In the genomic region with DNA sequence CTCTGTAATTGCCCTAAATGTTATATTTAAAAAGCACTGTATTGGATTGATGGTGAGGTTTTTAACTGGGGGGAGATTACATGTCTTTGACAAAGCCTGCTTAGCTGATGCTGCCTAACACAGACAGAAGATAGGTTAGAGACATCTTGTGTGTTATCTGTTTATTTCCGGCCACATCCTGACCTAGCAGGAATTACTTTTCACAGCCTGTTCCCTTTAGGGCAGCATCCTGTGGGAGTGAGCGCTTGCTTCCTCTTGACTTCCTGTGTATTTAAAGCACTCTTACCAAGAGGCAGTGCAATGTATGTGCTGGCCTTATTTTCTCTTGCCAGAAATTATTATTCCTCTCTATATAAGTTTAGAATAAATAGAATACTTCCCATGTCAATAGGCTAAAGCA, we compare ENCODE assay signal across 16 mouse cellular contexts.
DNase-seq lines count a peak whose midpoint lies in the region; ATAC-seq lines count a peak whose summit lies in the region.
"Had no signal": no experiment of that assay in that cellular context is flagged by ENCODE, and none has a peak within 500 bp of the region (broad histone marks: within the 10 kb centered on the region; RNA-seq: fewer than 3 reads in every experiment).

No protein-coding gene starts in this region.

- H3K4me2 ChIP-seq in kidney, embryonic 14.5 days (replicated peaks; ENCODE audit: low read depth, low read length), result no peak overlapping the region
- H3K4me2 ChIP-seq: embryonic facial prominence, embryonic 13.5 days; hindbrain, embryonic 14.5 days; liver, embryonic 13.5 days had no signal

- H3K4me3 ChIP-seq in kidney, embryonic 14.5 days (ENCODE audit: low read length), result no peak overlapping the region
- no peak overlapping the region for H3K4me3 ChIP-seq in midbrain, embryonic 10.5 days
- H3K4me3 ChIP-seq: embryonic facial prominence, embryonic 13.5 days; layer of hippocampus, adult 2 months; liver, embryonic 13.5 days had no signal

- H3K36me3 ChIP-seq in kidney, embryonic 14.5 days (ENCODE audit: control insufficient read depth, insufficient read depth, low read length), result no peaks in the 10 kb centered on the region
- H3K36me3 ChIP-seq in midbrain, embryonic 10.5 days, result no peaks in the 10 kb centered on the region
- H3K36me3 ChIP-seq: embryonic facial prominence, embryonic 13.5 days; liver, embryonic 13.5 days had no signal

- H3K4me1 ChIP-seq in kidney, embryonic 14.5 days (ENCODE audit: control insufficient read depth, insufficient read depth, low read length), result no peaks in the 10 kb centered on the region
- no peaks in the 10 kb centered on the region for H3K4me1 ChIP-seq in midbrain, embryonic 10.5 days
- H3K4me1 ChIP-seq: embryonic facial prominence, embryonic 13.5 days; liver, embryonic 13.5 days had no signal

- no peak for DNase-seq in kidney, postnatal 10 days
- peak; percentile 40 for DNase-seq in CD4-positive, CD25-positive, alpha-beta regulatory T cell, adult 2 months (ENCODE audit: low read depth, low spot score)
- DNase-seq in lung, postnatal 10 days, result peak; percentile 21
- DNase-seq in c-Kit-positive CD71-positive TER-119-positive erythroid progenitor cells, embryonic 14.5 days (ENCODE audit: low spot score), result no peak
- DNase-seq in midbrain, embryonic 10.5 days (ENCODE audit: low spot score), result no peak
- DNase-seq in thymus, postnatal 25 days, result no peak
- DNase-seq: gastrocnemius, postnatal 10 days; liver, embryonic 13.5 days had no signal

- ATAC-seq in kidney, embryonic 14.5 days (ENCODE audit: low FRiP score, low TSS enrichment), result 0 out of 2 replicates have a peak, but pooled peaks have one; percentile 43
- peak; percentile 54 for ATAC-seq in granulocyte monocyte progenitor cell, adult 5-6 weeks (replicated peaks; ENCODE audit: poor library complexity, severe bottlenecking)
- ATAC-seq: forebrain, embryonic 14.5 days; midbrain, embryonic 16.5 days; Patski had no signal

- no peaks in the 10 kb centered on the region for H3K9me3 ChIP-seq in kidney, embryonic 14.5 days (ENCODE audit: control insufficient read depth, low read length)
- no peaks in the 10 kb centered on the region for H3K9me3 ChIP-seq in midbrain, embryonic 10.5 days (replicated peaks)
- H3K9me3 ChIP-seq: embryonic facial prominence, embryonic 13.5 days; liver, embryonic 13.5 days had no signal

- WGBS in kidney, embryonic 14.5 days, result 52% methylated on average over 2 of the region's 2 CpGs
- WGBS in midbrain, embryonic 10.5 days, result 85% methylated on average over 2 of the region's 2 CpGs

- H3K27ac ChIP-seq in kidney, embryonic 14.5 days (ENCODE audit: low read depth, low read length), result no peak overlapping the region
- no peak overlapping the region for H3K27ac ChIP-seq in midbrain, embryonic 10.5 days (replicated peaks)
- H3K27ac ChIP-seq: embryonic facial prominence, embryonic 13.5 days; hindbrain, embryonic 14.5 days; layer of hippocampus, adult 2 months had no signal

- no peak overlapping the region for H3K9ac ChIP-seq in kidney, embryonic 14.5 days (ENCODE audit: low read depth, low read length)
- H3K9ac ChIP-seq: embryonic facial prominence, embryonic 13.5 days; hindbrain, embryonic 14.5 days; liver, embryonic 13.5 days had no signal

- no peaks in the 10 kb centered on the region for H3K27me3 ChIP-seq in kidney, embryonic 14.5 days (ENCODE audit: control insufficient read depth, insufficient read depth, low read length)
- no peaks in the 10 kb centered on the region for H3K27me3 ChIP-seq in midbrain, embryonic 10.5 days (ENCODE audit: low read depth, poor library complexity, severe bottlenecking)
- H3K27me3 ChIP-seq: embryonic facial prominence, embryonic 13.5 days; liver, embryonic 13.5 days; Patski had no signal

Comparison
In these comparisons a context has a peak if more than half of its experiments do, and no peak if none do; other contexts are left out.
1. DNase-seq: peak in CD4-positive, CD25-positive, alpha-beta regulatory T cell, adult 2 months (single experiment) and lung, postnatal 10 days (single experiment); none in kidney, postnatal 10 days (single experiment), c-Kit-positive CD71-positive TER-119-positive erythroid progenitor cells, embryonic 14.5 days (single experiment), midbrain, embryonic 10.5 days (single experiment) and thymus, postnatal 25 days (single experiment).